Mouse (Mus musculus): ENCODE results near the gene Tfrc. TPM values are rescaled to one million over a fixed set of nuclear protein-coding genes. Genes with fewer than 3 reads are reported as not detected.

Tfrc gene
- polyA plus RNA-seq, 1 experiment: 1.3 TPM

DNA sequence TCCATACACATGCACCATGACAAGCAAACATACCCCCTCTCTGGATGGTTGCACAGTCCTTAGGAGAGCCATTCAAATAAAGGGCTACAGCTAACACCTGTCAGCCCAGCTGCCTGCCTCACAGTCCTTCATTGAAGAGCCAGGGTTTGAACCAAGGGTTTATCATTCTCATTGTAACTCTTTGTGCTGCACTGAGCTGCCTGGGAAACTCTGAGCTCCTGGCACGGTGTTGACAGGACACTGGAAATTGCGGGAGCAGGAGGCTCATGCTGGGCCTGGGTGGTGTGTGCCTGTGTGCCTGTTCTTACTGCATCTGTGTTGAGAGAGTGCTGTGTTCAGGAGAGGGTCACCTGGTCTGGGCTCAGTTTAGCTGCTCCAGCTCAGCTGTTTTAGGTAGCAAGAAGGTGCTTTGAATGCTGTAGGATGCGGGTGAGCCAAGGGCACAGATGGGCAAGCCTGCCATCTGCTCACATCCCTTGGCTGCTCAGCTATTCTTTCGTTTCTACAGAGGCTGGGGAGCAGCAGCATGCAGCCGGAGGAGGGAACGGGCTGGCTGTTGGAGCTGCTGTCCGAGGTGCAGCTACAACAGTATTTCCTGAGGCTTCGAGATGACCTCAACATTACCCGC lies 54.6 kb downstream of the Tfrc start:
- H3K36me3 ChIP-seq (replicated peaks; ENCODE audit: low read length): peaks cover 36% of the 10 kb centered on the region
- no peak for TF ChIP-seq FLI1 (IDR thresholded peaks at IDR 0.05; ENCODE audit: low read length)
- TF ChIP-seq GATA1 (IDR thresholded peaks at IDR 0.05; ENCODE audit: borderline replicate concordance, low read length): no peak
- peaks cover 100% of the 10 kb centered on the region for H3K4me1 ChIP-seq

DNA sequence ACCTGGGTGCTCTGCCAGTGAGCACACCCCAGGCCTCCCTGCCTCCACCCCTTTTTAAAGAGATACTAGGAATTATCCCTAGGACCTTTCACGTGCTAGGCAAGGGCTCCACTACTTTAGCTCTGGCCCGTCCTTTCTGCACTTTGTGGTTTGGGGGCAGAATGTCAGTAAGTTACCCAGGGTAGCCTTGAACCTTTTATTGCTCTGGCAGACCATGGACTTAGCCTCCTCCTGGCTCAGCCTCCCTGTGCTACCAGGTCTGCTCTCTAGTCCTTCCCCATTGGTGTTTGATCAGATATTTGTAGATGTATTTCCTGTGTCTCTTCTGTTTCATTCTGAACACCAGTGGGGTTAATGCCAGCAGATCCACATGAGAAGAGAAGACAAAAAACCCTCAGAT lies 55.5 kb downstream of the Tfrc start:
- H3K9me3 ChIP-seq: no peaks in the 10 kb centered on the region
- H3K36me3 ChIP-seq (replicated peaks; ENCODE audit: low read length): peaks cover 45% of the 10 kb centered on the region
- no peaks in the 10 kb centered on the region for H3K27me3 ChIP-seq (replicated peaks)
- H3K4me1 ChIP-seq: peaks cover 100% of the 10 kb centered on the region
- no peak overlapping the region for H3K4me3 ChIP-seq (replicated peaks)
- no peak for TF ChIP-seq GATA1 (IDR thresholded peaks at IDR 0.05; ENCODE audit: borderline replicate concordance, low read length)
- TF ChIP-seq FLI1 (IDR thresholded peaks at IDR 0.05; ENCODE audit: low read length): no peak

More for the DNA sequence above, 54.6 kb downstream of the Tfrc start:
- Histone ChIP-seq H3K4me3 (replicated peaks) (peak overlapping the region; percentile 65), H3K27me3 (replicated peaks) (no peaks in the 10 kb centered on the region), H3K9me3 (no peaks in the 10 kb centered on the region)

DNA sequence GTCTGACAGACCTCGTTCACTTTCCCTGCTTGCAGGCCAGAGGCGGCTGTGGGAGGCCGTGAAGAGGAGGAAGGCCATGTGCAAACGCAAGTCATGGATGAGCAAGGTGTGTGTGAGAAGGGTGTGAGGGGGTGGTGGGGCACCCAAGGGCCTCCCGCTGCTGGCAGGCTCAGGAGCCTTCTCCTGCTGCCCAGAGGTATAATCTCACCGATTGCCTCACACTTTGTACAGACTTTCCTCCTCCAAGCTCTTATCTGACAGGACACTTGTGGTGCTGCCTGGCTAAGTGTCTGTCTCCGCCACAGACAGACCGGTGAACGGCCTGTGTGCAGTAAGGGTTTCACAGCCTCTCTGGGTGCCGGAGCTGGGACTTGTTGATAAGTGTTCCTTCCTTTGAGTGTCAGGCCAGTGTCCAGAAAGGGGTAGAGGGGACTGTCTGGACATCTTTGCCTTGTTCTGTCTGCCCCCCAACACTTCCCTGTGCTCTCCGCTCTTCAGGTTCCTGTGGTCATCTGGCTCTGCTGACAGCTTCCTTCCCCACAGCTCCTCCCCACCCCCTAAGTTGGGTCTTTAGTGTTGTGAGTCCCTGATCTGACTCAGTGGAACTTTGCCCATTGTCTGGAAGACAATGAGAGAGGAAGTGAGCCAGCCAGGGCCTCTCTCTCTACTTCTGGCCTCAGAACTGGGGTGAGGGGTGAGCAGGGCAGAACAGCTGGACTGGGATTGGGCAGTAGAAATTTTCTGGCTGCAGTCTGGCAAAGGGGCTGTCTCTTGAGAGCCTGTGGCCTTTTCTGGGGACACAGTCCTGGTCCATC lies 57.3 kb downstream of the Tfrc start:
- no peaks in the 10 kb centered on the region for H3K9me3 ChIP-seq
- peaks cover 100% of the 10 kb centered on the region for H3K4me1 ChIP-seq
- TF ChIP-seq FLI1 (IDR thresholded peaks at IDR 0.05; ENCODE audit: low read length) (no peak), GATA1 (IDR thresholded peaks at IDR 0.05; ENCODE audit: borderline replicate concordance, low read length) (no peak; the same call in 2 of the 3 replicates)
- H3K36me3 ChIP-seq (replicated peaks; ENCODE audit: low read length): peaks cover 63% of the 10 kb centered on the region
- H3K4me3 ChIP-seq (replicated peaks): peak overlapping the region; percentile 89
- H3K27me3 ChIP-seq (replicated peaks): no peaks in the 10 kb centered on the region

DNA sequence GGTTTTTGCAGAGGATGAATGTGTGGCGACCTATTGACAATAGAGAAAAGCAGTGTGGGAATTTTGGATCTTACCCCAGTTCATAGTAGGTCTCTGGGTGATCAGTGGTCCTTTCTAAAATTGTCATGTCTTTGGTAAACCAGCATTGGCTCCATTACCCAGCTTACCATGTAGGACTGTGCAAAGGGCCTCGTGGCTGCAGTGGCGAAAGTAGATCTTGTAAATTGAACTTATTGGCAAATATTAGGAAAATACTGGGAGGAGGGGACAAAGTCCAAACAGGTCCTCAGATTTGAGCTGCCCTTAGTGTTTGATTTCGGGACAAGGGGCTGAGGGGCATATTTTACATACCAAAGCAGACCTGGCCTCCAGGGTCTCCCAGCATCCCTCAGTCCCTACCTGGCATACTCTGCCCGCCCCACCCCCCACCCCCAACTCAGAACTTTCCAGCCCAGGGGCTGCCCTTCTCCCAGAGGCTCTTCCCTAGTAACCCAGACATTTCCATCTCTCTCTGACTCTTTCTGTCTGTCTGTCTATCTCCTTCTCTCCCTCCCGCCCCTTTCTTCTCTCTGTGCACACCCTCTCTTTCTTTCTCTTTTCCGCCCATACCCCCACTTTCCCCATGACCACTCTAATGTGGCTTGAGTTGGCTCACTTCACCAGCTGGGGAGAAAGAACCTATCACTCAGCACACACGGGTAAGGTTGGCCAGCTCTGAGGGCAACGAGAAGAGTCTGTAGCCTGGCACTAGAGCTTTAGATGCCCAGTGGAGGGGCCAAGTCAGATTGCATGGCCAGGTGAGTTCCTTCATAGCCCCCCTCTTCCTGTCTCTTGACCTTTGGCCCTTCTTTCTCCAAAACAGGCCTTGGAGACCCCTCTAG lies 58.2 kb downstream of the Tfrc start:
- Histone ChIP-seq H3K36me3 (replicated peaks; ENCODE audit: low read length) (peaks cover 72% of the 10 kb centered on the region), H3K4me1 (peaks cover 100% of the 10 kb centered on the region), H3K9me3 (no peaks in the 10 kb centered on the region), H3K4me3 (replicated peaks) (peak overlapping the region; percentile 89), H3K27me3 (replicated peaks) (no peaks in the 10 kb centered on the region)
- TF ChIP-seq FLI1 (IDR thresholded peaks at IDR 0.05; ENCODE audit: low read length) (no peak), GATA1 (IDR thresholded peaks at IDR 0.05; ENCODE audit: borderline replicate concordance, low read length) (no peak)

DNA sequence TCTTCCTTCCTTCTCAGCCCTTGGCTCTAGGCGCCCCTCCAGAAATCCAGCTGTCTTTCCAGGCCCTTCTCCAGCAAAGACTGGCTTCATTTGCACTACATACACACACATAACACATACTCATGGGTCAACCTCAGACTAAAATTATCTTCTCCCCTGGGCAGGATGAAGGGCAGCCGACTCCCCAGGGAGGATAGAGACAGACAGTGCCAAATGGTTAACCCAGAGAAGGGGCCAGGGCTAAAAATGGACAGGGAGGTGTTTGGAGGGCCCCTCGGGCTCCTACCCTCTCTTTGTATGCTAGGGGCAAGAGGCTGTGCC lies 58.8 kb downstream of the Tfrc start:
- TF ChIP-seq FLI1 (IDR thresholded peaks at IDR 0.05; ENCODE audit: low read length): no peak
- Histone ChIP-seq H3K27me3 (replicated peaks) (no peaks in the 10 kb centered on the region), H3K4me1 (peaks cover 100% of the 10 kb centered on the region), H3K9me3 (no peaks in the 10 kb centered on the region), H3K36me3 (replicated peaks; ENCODE audit: low read length) (peaks cover 74% of the 10 kb centered on the region), H3K4me3 (replicated peaks) (no peak overlapping the region)

DNA sequence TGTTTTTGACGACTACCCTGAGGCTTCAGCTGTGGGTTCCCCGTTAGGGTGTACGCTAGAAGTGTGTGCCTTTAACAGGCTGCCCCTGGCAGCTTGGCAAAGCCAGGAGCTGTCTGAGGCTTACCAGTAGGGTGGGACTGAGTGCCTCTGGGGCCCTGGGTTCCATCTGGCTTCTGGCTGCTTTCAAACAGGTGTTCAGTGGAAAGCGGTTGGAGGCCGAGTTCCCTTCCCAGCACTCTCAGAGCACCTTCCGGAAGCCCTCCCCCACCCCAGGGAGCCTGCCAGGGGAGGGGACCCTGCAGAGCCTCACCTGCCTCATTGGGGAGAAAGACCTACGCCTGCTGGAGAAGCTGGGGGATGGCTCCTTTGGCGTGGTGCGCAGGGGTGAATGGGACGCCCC lies 59.3 kb downstream of the Tfrc start:
- peaks cover 75% of the 10 kb centered on the region for H3K36me3 ChIP-seq (replicated peaks; ENCODE audit: low read length)
- TF ChIP-seq GATA1 (IDR thresholded peaks at IDR 0.05; ENCODE audit: borderline replicate concordance, low read length) (no peak), FLI1 (IDR thresholded peaks at IDR 0.05; ENCODE audit: low read length) (no peak)

DNA sequence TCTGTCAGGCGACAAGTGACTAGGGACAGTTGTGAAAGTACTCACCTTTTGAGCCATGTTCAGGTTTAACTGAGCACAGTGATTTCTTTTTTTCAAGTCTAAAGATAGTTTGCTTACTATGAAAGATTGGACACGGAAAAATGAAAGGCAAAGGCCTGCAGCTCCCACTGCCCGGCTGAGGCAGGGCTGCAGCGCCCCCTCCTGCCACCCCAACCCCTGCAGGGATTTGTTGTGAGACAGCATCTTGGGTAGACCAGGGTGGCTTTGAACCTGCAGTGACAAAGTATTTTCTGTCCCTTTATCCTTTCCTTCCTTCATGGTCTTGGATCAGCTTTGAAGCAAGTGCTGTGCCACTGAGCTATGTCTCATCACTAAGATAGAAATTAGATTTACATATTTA lies 59.8 kb downstream of the Tfrc start:
- Histone ChIP-seq H3K4me1 (peaks cover 99% of the 10 kb centered on the region), H3K9me3 (no peaks in the 10 kb centered on the region), H3K27me3 (replicated peaks) (no peaks in the 10 kb centered on the region), H3K4me3 (replicated peaks) (no peak overlapping the region), H3K36me3 (replicated peaks; ENCODE audit: low read length) (peaks cover 75% of the 10 kb centered on the region)
- TF ChIP-seq FLI1 (IDR thresholded peaks at IDR 0.05; ENCODE audit: low read length) (no peak), GATA1 (IDR thresholded peaks at IDR 0.05; ENCODE audit: borderline replicate concordance, low read length) (no peak)

More for the DNA sequence above, 59.3 kb downstream of the Tfrc start:
- Histone ChIP-seq H3K9me3 (no peaks in the 10 kb centered on the region), H3K4me1 (peaks cover 100% of the 10 kb centered on the region), H3K27me3 (replicated peaks) (no peaks in the 10 kb centered on the region), H3K4me3 (replicated peaks) (no peak overlapping the region)

DNA sequence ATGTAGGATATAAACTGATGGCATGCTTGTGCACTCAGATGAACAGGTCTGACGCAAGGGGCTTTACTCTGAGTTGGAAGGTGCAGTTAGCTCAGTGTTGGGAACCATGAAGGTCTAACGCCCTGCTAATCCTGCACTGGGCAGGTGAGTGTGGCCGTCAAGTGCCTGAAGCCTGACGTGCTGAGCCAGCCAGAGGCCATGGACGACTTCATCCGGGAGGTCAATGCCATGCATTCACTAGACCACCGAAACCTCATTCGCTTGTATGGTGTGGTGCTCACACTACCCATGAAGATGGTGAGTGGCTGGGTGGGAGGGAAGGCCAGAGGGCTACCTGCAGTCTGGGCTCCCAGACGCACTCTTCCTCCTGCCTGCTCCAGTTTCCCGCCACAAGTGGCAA lies 60.5 kb downstream of the Tfrc start:
- H3K4me1 ChIP-seq: peaks cover 97% of the 10 kb centered on the region
- H3K36me3 ChIP-seq (replicated peaks; ENCODE audit: low read length): peaks cover 75% of the 10 kb centered on the region
- no peak overlapping the region for H3K4me3 ChIP-seq (replicated peaks)
- no peak for TF ChIP-seq FLI1 (IDR thresholded peaks at IDR 0.05; ENCODE audit: low read length)
- no peak for TF ChIP-seq GATA1 (IDR thresholded peaks at IDR 0.05; ENCODE audit: borderline replicate concordance, low read length)
- no peaks in the 10 kb centered on the region for H3K9me3 ChIP-seq
- no peaks in the 10 kb centered on the region for H3K27me3 ChIP-seq (replicated peaks)

DNA sequence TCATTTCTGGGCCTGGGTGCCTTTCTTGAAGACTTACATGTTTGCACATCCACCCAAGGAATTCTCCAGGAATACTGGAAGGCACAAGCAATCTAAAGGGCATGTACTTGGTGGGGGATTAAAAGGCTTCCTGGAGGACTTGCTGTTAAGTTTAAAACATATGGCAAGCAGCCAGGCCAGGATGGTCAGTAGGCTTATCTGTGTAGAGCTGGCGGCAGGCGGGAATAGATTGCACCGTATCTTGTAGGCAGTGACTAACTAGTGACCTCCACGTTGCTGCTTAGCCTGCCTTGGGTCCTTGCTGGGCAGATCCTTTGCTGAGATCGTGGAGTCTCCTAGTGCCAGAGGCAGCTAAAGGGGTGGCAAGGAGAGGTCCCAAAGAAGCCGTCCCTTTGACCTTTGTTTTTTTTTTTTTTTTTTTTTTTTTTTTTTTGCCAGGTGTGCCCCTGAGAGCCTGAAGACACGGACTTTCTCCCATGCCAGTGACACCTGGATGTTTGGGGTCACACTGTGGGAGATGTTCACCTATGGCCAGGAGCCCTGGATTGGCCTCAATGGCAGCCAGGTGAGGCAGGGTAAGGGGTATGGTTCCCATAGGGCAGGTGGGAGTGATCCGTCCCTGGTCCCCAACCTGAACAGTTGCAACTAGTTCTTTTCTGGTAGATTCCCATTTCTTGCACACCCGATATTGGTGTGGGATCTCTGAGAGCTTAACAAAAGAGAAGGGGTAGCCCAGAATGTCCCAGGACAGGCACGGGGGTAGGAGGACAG lies 61.8 kb downstream of the Tfrc start:
- no peaks in the 10 kb centered on the region for H3K27me3 ChIP-seq (replicated peaks)
- peaks cover 97% of the 10 kb centered on the region for H3K4me1 ChIP-seq
- H3K36me3 ChIP-seq (replicated peaks; ENCODE audit: low read length): peaks cover 82% of the 10 kb centered on the region
- peak overlapping the region; percentile 29 for H3K4me3 ChIP-seq (replicated peaks)
- TF ChIP-seq GATA1 (IDR thresholded peaks at IDR 0.05; ENCODE audit: borderline replicate concordance, low read length) (no peak), FLI1 (IDR thresholded peaks at IDR 0.05; ENCODE audit: low read length) (no peak)
- no peaks in the 10 kb centered on the region for H3K9me3 ChIP-seq
